Mouse (Mus musculus) megakaryocyte, embryonic 14.5 days (primary cell): ENCODE measurements around the gene Adgrl2.

ENCODE experiments used
- FLI1 ChIP-seq: IDR thresholded peaks from 2 replicates; pipeline ENCODE4 v1.6.1; 2012; ENCODE audit warnings: low read length, inconsistent platforms, mixed read lengths
- GATA1 ChIP-seq: IDR thresholded peaks from 3 replicates; pipeline ENCODE4 v1.6.1; 2012; ENCODE audit warnings: mixed read lengths, low read length, inconsistent platforms, borderline replicate concordance

GRCm38 (mm10) chr3:148990531-148991003 is at the start of gene Adgrl2:
- TF ChIP-seq GATA1, result no peak
- no peak for TF ChIP-seq FLI1
